Mouse (Mus musculus) lung, postnatal 0 days (tissue): ENCODE measurements at regions not wholly inside any gene's neighbourhood (a gene's known extent, or its start where the extent isn't known, plus 50 kb on each side); places are given as distances from the start of the nearest gene placed in this dataset.

Experiments
- ATAC-seq: fragments of 200-750 bp; cut with Nextera tagmentation; 2 replicates; pipeline ENCODE4 v1.8.0; 2017; ENCODE audit warnings: moderate library complexity
- DNase-seq: peaks from one replicate; pipeline ENCODE4 v3.0.0-alpha.2; 2016; ENCODE audit warnings: low spot score
- H3K27ac ChIP-seq: fragments of 300-500 bp; sonication (generic); 2 replicates; pipeline ENCODE4 v1.5.1; 2014; ENCODE audit warnings: antibody characterized with exemption, mild to moderate bottlenecking, low read length, mixed read lengths
- H3K27me3 ChIP-seq: fragments of 300-500 bp; sonication (generic); replicated peaks from 2 replicates; pipeline ENCODE4 v1.6.1; 2014; ENCODE audit warnings: low read length, mixed read lengths; ENCODE audit not compliant: insufficient read depth
- H3K36me3 ChIP-seq: fragments of 300-500 bp; sonication (generic); 2 replicates; pipeline ENCODE4 v1.6.1; 2014; ENCODE audit warnings: low read length, mixed read lengths; ENCODE audit not compliant: insufficient read depth
- H3K4me1 ChIP-seq: fragments of 300-500 bp; sonication (generic); 2 replicates; pipeline ENCODE4 v1.6.1; 2014; ENCODE audit warnings: antibody characterized with exemption, low read depth, low read length, mixed read lengths; ENCODE audit not compliant: insufficient read depth
- H3K4me2 ChIP-seq: fragments of 300-500 bp; sonication (generic); replicated peaks from 2 replicates; pipeline ENCODE4 v1.6.1; 2014; ENCODE audit warnings: low read depth, mild to moderate bottlenecking, low read length, moderate library complexity, mixed read lengths
- H3K4me3 ChIP-seq: fragments of 300-500 bp; sonication (generic); 2 replicates; pipeline ENCODE4 v1.5.1; 2014; ENCODE audit warnings: low read depth, low read length
- H3K9ac ChIP-seq: fragments of 300-500 bp; sonication (generic); replicated peaks from 2 replicates; pipeline ENCODE4 v1.6.1; 2014; ENCODE audit warnings: low read depth, mild to moderate bottlenecking
- H3K9me3 ChIP-seq: fragments of 300-500 bp; sonication (generic); 2 replicates; pipeline ENCODE4 v1.6.1; 2016; ENCODE audit warnings: low read length, mixed read lengths
- CTCF ChIP-seq: IDR thresholded peaks from 2 replicates; pipeline ENCODE4 v1.5.1; 2016; ENCODE audit warnings: antibody characterized with exemption, mild to moderate bottlenecking
- EP300 ChIP-seq: IDR thresholded peaks from 2 replicates; pipeline ENCODE4 v1.6.1; 2016; ENCODE audit warnings: antibody characterized with exemption, mild to moderate bottlenecking, control low read depth
- WGBS: fragments of 180-500 bp; shearing (Covaris S2); extraction: QIAGEN DNeasy Blood & Tissue Kit; methylation state at CpG from one replicate; pipeline ENCODE4 v1.1.7; 2014; 5-methylcytosine and 5-hydroxymethylcytosine counted together

DNA sequence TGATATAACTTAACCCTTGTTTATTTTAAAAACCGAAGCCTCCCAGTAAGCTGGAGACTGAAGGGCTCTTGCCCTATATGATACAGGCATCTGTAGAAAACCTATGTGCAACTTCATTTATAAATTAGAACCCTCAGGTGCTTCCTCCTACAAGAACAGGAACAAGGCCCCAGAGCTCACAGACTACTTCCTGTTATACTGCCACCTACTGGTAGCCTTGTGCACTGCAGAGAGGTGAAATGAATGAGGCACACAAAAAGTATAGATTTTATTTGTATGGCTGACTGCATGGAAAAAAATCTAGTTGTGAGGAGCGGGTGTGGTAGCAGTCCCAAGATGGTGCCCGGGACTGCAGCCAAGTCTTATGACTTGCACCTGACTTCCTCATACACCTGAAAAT, 203.5 kb downstream of the Ahr start:
- no peak overlapping the region for H3K4me2 ChIP-seq
- no peak overlapping the region for H3K27ac ChIP-seq
- no peak overlapping the region for H3K4me3 ChIP-seq
- H3K4me1 ChIP-seq: no peaks in the 10 kb centered on the region
- no peaks in the 10 kb centered on the region for H3K9me3 ChIP-seq
- TF ChIP-seq CTCF (peak; percentile 57), EP300 (no peak)
- ATAC-seq (no peak), DNase-seq (peak; percentile 21)
- no peak overlapping the region for H3K9ac ChIP-seq
- no peaks in the 10 kb centered on the region for H3K36me3 ChIP-seq
- H3K27me3 ChIP-seq: no peaks in the 10 kb centered on the region
- 95% methylated on average over 3 of the region's 3 CpGs for WGBS

DNA sequence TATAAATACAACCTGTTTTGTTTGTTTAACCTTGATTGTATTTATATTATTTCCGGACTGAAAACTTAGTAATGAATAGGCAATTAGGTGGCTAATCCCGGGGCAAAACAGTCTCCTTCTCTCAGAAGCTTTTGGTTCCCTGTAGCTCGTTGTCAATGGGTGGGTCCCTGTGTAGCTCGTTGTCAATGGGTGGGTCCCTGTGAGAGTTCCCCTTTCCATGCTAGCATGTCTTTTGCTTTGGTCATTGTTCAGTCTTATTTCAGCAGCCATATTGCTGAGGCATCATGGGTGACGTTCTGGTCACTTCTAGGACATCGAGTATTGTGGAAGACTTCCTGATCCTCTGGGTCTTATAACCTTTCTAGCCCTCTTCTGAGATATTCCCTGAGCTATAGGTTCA, 205.1 kb downstream of the Ahr start:
- Histone ChIP-seq H3K4me3 (no peak overlapping the region), H3K36me3 (no peaks in the 10 kb centered on the region), H3K9me3 (no peaks in the 10 kb centered on the region), H3K4me1 (no peaks in the 10 kb centered on the region), H3K27me3 (no peaks in the 10 kb centered on the region), H3K27ac (no peak overlapping the region), H3K9ac (no peak overlapping the region), H3K4me2 (no peak overlapping the region)
- DNase-seq (no peak), ATAC-seq (no peak)
- TF ChIP-seq EP300: no peak
- no peak for TF ChIP-seq CTCF
- 64% methylated on average over 6 of the region's 6 CpGs for WGBS

DNA sequence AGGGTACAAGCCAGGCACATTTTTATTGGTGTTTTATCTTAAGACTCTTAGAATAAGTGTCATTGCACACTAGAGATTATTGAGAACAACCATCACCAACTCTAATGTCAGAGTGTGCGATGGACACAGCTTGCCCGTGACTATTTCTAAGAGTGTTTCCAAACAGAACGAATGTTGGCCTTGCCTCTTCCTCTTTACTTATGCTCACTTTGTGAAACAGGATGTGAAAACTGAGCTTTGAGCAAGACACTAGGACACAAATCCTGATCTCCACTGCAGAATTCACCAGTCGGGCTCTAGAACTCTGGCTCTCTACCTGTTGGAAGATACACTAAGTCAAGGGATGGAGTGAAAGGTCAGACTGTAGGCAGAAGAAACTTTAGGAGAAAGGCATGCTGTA, 215.3 kb downstream of the Ahr start:
- H3K27me3 ChIP-seq: no peaks in the 10 kb centered on the region
- WGBS: 84% methylated on average over 4 of the region's 4 CpGs
- H3K27ac ChIP-seq: no peak overlapping the region
- H3K4me3 ChIP-seq: no peak overlapping the region
- DNase-seq (no peak), ATAC-seq (no peak)
- no peak overlapping the region for H3K4me2 ChIP-seq
- H3K4me1 ChIP-seq: no peaks in the 10 kb centered on the region; the same call in 1 of the 2 replicates
- H3K9me3 ChIP-seq: no peaks in the 10 kb centered on the region
- TF ChIP-seq EP300 (no peak), CTCF (no peak)
- no peak overlapping the region for H3K9ac ChIP-seq
- no peaks in the 10 kb centered on the region for H3K36me3 ChIP-seq

DNA sequence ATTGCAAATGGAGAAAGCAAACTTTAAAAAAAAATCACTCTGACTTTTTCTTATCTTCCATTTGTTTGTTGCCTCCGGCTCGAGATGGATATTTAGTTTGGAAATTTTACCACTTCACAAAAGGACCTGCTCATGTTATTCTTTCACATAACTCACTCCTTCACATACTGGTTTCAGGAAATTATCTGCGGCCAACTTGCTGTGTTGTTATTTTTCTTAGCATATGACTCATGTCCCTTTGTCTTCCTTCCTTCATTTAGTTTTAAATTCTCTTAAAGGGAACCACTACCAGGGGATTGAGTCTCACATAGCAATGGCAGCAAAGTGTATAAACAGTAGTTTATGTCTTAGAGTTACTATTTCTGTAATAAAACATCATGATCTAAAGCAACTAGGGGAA, 217.8 kb downstream of the Ahr start:
- TF ChIP-seq CTCF (no peak), EP300 (no peak)
- no peak overlapping the region for H3K4me3 ChIP-seq
- no peaks in the 10 kb centered on the region for H3K9me3 ChIP-seq
- 13% methylated on average over 3 of the region's 3 CpGs for WGBS
- H3K4me2 ChIP-seq: no peak overlapping the region
- DNase-seq (peak; percentile 56), ATAC-seq (no peak; the same call in 1 of the 2 replicates)
- no peak overlapping the region for H3K9ac ChIP-seq
- no peaks in the 10 kb centered on the region; the same call in 1 of the 2 replicates for H3K4me1 ChIP-seq
- H3K36me3 ChIP-seq: no peaks in the 10 kb centered on the region
- no peaks in the 10 kb centered on the region for H3K27me3 ChIP-seq
- no peak overlapping the region for H3K27ac ChIP-seq

DNA sequence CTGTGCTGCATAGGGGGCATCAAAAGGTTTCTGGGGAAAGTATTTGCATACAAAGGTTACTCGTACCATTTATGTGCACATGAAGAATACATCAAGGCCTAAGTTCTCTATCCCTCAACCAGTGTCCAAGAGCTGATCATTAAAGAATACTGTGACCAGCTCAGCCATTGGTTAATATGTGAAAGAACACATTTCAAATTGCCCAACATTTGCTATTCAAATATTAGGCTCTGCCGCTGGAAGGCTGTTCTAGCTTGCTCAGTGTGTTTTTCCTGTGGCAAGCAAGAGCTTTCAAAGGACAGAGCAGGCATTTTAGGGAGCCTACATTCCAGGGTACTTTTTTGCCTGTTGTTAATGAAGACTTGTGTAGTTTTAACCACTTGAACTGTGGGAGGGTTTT, 220.8 kb downstream of the Ahr start:
- 78% methylated on average over 2 of the region's 2 CpGs for WGBS
- Histone ChIP-seq H3K4me3 (no peak overlapping the region), H3K4me1 (no peaks in the 10 kb centered on the region; the same call in 1 of the 2 replicates), H3K9me3 (no peaks in the 10 kb centered on the region), H3K36me3 (no peaks in the 10 kb centered on the region), H3K27me3 (no peaks in the 10 kb centered on the region), H3K4me2 (no peak overlapping the region), H3K9ac (no peak overlapping the region), H3K27ac (no peak overlapping the region)
- DNase-seq (no peak), ATAC-seq (no peak)
- TF ChIP-seq EP300 (no peak), CTCF (no peak)

DNA sequence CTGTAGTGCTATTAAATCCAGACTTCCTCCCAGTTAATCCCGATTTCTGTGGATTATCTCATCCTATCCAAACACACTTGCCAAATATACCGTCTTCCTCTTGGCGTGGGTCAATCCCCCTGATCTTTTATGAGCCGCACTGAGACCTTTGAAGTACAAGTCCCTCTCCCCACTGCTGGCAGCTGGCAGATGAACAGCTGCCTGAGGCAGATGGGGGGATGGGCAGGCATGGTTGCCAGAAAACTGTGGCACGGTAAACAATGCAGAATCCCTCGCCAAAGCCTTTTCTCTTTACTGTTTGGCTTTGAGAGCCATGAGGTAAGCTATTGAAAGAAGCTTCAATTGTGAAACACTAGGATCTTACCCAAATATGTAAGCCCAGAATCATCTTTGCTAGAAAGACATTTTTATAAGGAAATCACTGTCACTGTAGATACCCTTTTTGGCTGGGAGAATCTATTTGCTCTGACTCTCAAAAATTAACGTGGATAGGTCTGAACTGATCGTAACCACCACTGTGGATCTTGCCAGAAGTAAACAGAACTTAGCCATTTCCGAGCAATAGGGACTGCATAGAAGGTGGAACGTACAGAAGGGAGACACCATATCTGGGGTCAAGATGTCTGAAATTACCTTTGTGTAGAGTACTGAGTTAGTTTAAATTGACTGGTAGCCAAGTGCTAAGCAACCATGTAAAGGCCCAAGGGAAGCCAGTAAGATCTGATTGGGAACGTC, 221.5 kb downstream of the Ahr start:
- no peak overlapping the region for H3K27ac ChIP-seq
- WGBS: 40% methylated on average over 11 of the region's 11 CpGs
- H3K4me1 ChIP-seq: no peaks in the 10 kb centered on the region; the same call in 1 of the 2 replicates
- TF ChIP-seq EP300 (0 out of 2 replicates have a peak, but pooled peaks have one; percentile 27), CTCF (no peak)
- H3K27me3 ChIP-seq: no peaks in the 10 kb centered on the region
- no peaks in the 10 kb centered on the region for H3K36me3 ChIP-seq
- no peak overlapping the region for H3K4me2 ChIP-seq
- H3K9ac ChIP-seq: no peak overlapping the region
- H3K4me3 ChIP-seq: no peak overlapping the region
- ATAC-seq (no peak; the same call in 1 of the 2 replicates), DNase-seq (peak; percentile 28)
- no peaks in the 10 kb centered on the region for H3K9me3 ChIP-seq
